Mouse (Mus musculus): ENCODE data around the gene Laptm5. TPM values are rescaled to one million over a fixed set of nuclear protein-coding genes. Genes with fewer than 3 reads are reported as not detected.

Gene Laptm5
- total RNA-seq, 2 experiments from 2014 or later, result 30.3 to 31.0 TPM

GRCm38 (mm10) chr4:130920951-130921693 is 8.2 kb downstream of the Laptm5 start:
- no peak for DNase-seq

DNA sequence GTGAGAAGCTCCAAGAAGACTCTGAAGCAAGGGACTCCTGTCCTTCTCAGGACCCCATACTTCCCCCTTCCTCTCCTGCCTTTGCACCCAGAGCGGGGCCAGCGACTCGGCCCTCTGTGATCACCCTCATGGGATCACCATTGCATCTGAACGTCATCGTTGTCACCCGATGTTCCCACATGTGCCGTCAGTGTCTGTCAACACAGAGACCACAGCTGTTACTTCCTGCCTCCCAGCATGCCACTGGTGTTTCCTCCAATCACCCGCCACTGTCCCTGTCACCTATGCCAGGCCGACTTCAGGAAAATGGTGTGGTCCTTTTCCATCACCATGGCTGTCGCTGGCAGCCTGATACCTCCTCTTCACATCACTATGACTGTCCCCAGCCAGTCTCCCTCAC is 9.1 kb downstream of the Laptm5 start:
- DNase-seq, result no peak

DNA sequence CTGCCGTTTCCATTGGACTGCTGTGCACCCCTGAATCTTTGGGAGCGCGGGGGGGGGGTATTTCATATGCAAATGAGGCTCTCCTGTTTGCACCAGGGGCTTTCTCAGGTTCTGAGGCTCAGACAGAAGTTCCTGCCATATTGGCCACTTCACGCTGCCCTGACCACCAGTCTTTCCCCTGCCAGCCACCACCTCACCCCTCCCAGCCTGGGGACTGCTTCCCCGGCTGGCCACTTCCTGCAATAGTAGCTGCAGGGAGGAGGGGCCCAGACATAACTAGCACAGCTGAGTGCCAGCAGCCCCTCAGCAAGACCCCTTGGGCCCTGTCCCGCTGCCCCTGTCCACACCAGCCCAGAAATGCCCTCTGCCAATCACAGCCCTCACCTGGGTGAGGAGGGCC is 13.3 kb downstream of the Laptm5 start:
- DNase-seq, result no peak

GRCm38 (mm10) chr4:130927821-130928220 is 14.9 kb downstream of the Laptm5 start:
- DNase-seq, result no peak

DNA sequence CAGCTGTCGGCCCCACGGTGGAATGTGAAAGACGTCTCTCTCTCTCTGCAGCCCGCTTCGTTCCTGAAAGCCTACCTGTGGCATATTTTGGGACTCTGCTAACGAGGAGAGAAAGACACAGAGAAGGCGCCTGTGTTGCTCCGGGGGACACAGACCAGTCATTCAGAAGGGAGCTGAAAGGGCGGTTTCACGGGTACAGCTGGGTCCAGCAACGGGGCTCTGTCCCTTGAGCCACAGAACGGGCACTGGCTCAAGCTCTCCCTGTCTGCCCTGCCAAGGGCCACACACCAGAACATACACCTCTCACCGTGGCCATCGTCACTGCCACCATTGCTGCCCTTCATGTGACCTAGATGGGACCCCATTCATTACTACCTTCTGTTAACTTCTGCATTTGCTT is 29.7 kb downstream of the Laptm5 start:
- no peak for DNase-seq

GRCm38 (mm10) chr4:130944112-130944511 is 31.2 kb downstream of the Laptm5 start, which contains the start of gene Matn1:
Gene Matn1 (plus strand): TSS chr4:130944385.
- DNase-seq, result no peak

DNA sequence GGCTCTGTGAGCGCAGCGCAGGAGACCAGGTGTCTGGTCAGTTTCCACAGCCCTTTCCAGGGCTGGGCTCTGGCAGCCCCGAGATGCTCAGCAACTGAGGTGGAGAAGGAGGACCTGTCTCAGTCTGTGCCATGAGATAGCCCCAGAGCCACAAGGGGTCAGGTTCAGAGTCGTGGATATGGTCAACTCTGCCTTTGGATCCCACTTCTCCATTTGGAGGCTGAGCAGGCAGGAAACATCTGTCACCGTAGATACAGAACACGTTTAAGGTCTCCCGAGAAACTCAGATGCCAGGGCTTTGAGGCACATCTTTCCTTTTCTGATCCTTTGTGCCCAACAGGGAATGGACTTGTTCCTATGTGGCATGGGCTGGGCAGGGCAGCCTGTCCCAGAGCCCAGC is 31.9 kb downstream of the Laptm5 start:
- DNase-seq, result no peak

- DNase-seq, result peak in 1 of 2 experiments; percentile 29
Measured at GRCm38 (mm10) chr4:130947094-130947647, 34.2 kb downstream of the Laptm5 start.

DNA sequence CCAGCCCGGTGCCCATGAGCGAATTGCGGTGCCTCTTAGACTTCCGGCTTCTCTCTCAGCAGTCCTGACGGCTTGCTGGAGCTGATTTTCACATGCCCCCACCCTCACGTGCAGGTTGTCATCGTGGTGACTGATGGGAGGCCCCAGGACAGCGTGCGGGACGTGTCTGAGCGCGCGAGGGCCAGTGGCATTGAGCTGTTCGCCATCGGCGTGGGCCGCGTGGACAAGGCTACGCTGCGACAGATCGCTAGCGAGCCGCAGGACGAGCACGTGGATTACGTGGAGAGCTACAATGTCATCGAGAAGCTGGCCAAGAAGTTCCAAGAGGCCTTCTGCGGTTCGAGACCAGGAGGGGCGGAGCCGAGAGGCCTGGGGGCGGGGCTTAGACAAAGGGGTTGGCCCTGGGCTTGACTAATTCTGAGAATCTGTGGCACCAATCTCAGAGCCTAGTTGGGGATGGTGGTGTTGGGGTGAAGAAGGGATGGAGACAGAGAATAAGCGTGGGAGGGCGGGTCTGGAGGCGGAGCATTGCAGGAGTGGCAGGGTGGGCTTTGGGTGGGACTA is 37.0 kb downstream of the Laptm5 start:
- no peak for DNase-seq

GRCm38 (mm10) chr4:130952531-130952930 is 39.6 kb downstream of the Laptm5 start:
- DNase-seq, result no peak

GRCm38 (mm10) chr4:130957156-130957555 is 44.2 kb downstream of the Laptm5 start:
- no peak for DNase-seq

DNA sequence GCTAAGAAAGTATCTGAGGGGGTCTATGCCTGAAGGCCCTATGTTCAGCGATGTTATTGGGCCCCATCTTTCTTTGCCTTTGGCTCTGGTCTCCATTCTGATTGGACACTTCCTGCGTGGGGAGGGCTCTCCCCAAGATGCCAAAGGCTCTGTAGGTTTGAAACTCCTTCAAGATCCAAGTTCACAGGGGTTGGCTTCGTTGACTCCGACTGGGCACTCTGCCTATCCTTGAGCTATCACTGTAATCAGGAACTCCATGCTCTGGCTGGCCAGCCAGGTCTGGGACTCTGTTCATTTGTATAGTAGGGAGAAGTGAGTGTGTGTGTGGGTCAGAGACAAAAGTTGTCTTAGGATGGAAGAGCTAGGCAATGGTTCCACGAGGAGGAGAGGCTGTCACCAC is 45.9 kb downstream of the Laptm5 start:
- DNase-seq, result no peak

GRCm38 (mm10) chr4:130959678-130960077 is 46.8 kb downstream of the Laptm5 start:
- DNase-seq, result no peak

DNA sequence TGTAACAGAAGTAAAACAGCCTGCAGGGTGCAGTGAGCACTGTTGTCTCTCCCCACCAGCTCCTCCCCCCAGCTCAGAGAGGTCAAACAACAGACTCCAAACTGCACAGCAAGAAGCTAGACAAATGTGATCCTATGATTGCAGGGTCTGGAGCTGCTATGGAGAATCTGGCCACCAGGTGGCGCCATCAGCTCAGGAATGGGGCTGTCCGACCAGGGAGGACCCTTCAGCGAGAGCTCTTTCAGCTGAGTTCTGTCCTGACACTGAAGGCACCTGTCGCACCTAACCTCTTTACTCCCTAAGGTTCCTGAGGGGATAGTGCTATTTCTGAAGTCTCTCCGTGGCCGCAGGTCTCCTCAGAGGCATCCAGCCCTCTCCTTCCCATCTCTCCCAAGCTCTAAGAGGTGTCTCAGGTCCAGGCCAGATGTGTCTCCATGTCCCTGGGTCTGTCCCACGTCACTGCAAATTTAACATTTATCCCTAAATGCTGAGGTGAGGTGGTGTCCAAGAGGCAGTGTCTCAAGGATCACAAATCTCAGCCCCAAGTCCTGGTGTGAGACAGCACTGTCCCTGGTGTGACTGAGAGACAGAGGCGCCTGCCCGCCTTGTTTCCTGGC is 47.3 kb downstream of the Laptm5 start:
- DNase-seq, result peak; percentile 81 to 85

GRCm38 (mm10) chr4:130971278-130971677 is 58.4 kb downstream of the Laptm5 start:
- no peak for DNase-seq

DNA sequence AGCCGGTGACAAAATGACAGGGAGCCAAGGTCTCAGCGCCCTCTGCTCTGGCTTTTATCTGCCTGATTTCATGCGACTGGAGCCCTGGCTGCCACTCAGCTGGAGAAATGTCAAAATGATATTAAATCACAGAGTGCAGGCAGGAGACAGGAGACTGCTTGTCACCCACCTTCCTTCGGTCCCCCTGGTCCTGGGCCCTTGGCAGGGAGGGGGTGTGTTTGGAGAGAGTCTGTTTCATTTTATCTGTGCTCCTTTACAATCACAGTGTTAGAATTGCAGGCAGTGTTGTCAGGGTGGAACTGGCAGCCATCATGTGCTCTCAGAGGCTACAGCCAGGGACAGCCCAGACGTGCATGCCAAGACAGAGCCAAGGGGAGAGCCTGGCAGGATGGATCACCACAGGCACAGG is 59.5 kb downstream of the Laptm5 start:
- no peak for DNase-seq

DNA sequence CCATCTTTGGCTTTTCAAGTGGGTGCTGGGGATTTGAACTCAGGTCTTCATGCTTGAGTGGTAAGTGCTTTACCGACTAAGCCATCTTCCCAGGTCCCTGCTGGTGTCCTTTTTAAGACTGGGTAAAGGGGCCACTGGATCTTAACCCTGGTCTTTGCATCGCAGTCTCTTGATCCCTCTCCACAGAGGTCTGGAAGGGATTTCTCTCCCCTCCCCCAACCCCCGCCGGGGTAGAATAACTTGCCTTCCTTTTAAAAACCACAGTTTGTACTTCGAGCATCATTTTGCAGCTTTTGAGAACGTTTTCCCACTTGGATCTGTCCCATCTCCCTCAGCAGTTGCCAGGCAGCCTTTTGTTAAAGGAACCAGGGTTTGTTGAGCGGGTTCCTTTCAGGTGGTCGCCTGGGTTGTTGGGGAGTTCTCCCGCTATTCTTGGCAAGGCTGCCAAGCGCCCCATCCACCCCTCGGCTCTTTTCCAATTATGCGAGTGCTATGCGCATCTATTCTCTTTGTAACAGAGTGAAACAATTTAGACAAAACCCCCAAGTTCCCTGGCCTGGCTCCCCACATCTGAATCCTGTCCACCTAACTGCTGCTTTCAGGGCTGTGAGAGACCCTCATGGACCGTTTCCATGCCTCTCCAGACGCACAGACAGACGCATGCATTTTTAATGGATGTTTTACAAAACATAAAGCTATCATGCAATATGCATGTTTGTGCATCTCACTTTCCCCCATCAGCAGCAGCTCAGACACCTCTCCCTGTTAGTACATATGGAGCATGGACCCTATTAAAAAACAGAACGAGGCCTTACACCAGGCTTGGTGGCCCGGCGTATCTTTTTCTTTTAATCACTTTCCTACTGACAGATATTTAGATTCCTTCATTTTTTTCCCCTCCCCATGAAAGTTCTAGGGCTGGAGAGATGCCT is 60.7 kb downstream of the Laptm5 start:
- peak; percentile 64 to 68 for DNase-seq

DNA sequence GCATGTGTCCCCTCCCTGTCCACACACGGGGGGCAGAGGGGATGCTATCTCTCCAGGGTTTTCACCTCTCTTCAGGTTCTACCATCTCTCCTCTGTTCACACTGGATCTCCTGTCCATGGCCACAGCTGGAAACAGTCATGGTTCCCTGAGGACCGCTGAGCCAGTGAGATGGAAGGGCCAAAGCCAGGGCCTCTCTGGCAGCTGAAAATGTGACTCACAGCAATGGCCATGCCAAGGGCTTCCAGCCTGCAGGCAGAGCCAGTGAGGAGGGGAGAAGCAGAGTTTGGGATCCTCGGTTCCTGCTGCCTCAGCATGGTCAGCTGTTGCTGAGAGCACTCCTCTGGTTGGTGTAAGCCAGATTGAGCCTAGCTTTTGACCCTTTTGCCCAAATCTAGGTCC is 66.1 kb downstream of the Laptm5 start:
- DNase-seq, result no peak

DNA sequence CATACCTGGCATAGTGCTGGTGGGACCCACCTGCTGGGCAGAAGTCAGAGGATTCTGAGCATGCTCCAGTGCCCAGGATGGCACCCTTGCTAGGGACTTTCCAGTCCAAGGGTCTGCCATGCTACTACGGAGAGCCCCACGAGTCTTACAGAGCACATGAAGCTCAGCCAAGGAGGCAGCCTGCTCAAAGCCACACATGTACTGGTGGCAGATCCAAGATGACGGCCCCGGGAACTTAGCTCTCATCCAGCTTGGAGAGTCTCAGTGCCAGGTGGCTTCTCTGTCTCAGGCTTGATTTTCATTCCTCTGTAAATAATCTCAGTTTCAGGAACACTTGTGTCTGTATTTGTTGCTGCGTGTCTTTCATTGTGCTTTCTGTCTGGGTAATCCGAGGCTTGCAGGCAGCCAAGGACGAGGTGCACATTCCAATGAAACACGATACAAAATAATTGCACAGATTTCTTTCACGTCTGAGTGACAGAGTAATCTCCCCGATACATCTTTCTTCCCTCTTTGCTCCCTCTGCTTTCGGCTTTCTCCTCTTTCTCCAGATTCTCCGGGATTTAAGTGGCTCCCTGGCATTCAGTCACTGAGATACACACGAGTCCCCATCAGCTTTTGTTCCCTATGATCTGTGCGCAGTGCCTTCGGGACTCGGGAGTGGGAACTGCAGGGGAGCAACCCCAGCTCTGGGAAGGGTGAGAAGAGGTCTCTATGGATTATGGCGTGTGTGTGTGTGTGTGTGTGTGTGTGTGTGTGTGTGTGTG is 71.7 kb downstream of the Laptm5 start:
- DNase-seq, result peak in 1 of 2 experiments; percentile 3

All from layer of hippocampus, postnatal 36 days (tissue).